Mouse (Mus musculus) spleen, embryonic (tissue): ENCODE data around the gene Nepro.

Source experiments
- CTCF ChIA-PET: fragments of 350-600 bp; sonication (Branson Sonifier 250); formaldehyde crosslinking; loops from one replicate; lab custom pipeline; 2022; lab: Charles Lee

The Nepro gene

GRCm38 (mm10) chr16:44724083-44724787 is at the start of gene Nepro:
Gene Nepro (plus strand): TSS chr16:44724301.
- CTCF ChIA-PET = no interaction called here

GRCm38 (mm10) chr16:44676357-44676756 is 47.7 kb upstream of the Nepro start:
- CTCF ChIA-PET = no interaction called here

GRCm38 (mm10) chr16:44679082-44679481 is 45.0 kb upstream of the Nepro start:
- CTCF ChIA-PET = no interaction called here

GRCm38 (mm10) chr16:44679503-44679971 is 44.6 kb upstream of the Nepro start:
- CTCF ChIA-PET = no interaction called here

GRCm38 (mm10) chr16:44680756-44681498 is 43.2 kb upstream of the Nepro start:
- CTCF ChIA-PET = no interaction called here

- CTCF ChIA-PET = interaction anchor here (0.6 kb wide), 1 partner anchor 58 kb away, joined by 4 read pairs; no protein-coding TSS in a partner anchor
Measured at GRCm38 (mm10) chr16:44684646-44685045, 39.5 kb upstream of the Nepro start.

GRCm38 (mm10) chr16:44685401-44685800 is 38.7 kb upstream of the Nepro start:
- CTCF ChIA-PET = no interaction called here

GRCm38 (mm10) chr16:44686991-44687718 is 36.9 kb upstream of the Nepro start:
- CTCF ChIA-PET = no interaction called here

- CTCF ChIA-PET = no interaction called here
Measured at GRCm38 (mm10) chr16:44687719-44688420, 36.2 kb upstream of the Nepro start.

- CTCF ChIA-PET = no interaction called here
Measured at GRCm38 (mm10) chr16:44688507-44688906, 35.6 kb upstream of the Nepro start.

- CTCF ChIA-PET = no interaction called here
Measured at GRCm38 (mm10) chr16:44690501-44690900, 33.6 kb upstream of the Nepro start.

- CTCF ChIA-PET = no interaction called here
Measured at GRCm38 (mm10) chr16:44691066-44691465, 33.0 kb upstream of the Nepro start.

- CTCF ChIA-PET = no interaction called here
Measured at GRCm38 (mm10) chr16:44691561-44692141, 32.5 kb upstream of the Nepro start.

GRCm38 (mm10) chr16:44692541-44692940 is 31.6 kb upstream of the Nepro start:
- CTCF ChIA-PET = no interaction called here

GRCm38 (mm10) chr16:44693695-44694094 is 30.4 kb upstream of the Nepro start:
- CTCF ChIA-PET = no interaction called here

GRCm38 (mm10) chr16:44695214-44695858 is 28.8 kb upstream of the Nepro start:
- CTCF ChIA-PET = no interaction called here

- CTCF ChIA-PET = no interaction called here
Measured at GRCm38 (mm10) chr16:44695859-44696620, 28.1 kb upstream of the Nepro start.

GRCm38 (mm10) chr16:44697473-44698205 is 26.5 kb upstream of the Nepro start:
- CTCF ChIA-PET = no interaction called here

GRCm38 (mm10) chr16:44701155-44701554 is 22.9 kb upstream of the Nepro start:
- CTCF ChIA-PET = no interaction called here
